Mouse (Mus musculus) neural tube, embryonic 12.5 days (tissue): ENCODE results near the gene Cdc42bpb. TPM values are rescaled to one million over a fixed set of nuclear protein-coding genes. Genes with fewer than 3 reads are reported as not detected.

Experiments used
- polyA plus RNA-seq: library from polyadenylated mRNA; unstranded; fragments of >200 nt; fragmentation: Nextera tagmentation; extraction: Ambion mirVana; gene quantifications from 2 replicates; pipeline ENCODE4 v1.2.1, GENCODE M21; 2016

Gene Cdc42bpb
- polyA plus RNA-seq, 1 experiment from 2014 or later, result 44.9 TPM

Other genes with a start within 250 kb of the Cdc42bpb start
- 20.3 and 22.8 TPM in 2 replicates for gene Traf3, start 211.3 kb downstream of the Cdc42bpb start, polyA plus RNA-seq
- gene 4930595D18Rik, start 193.2 kb downstream of the Cdc42bpb start, polyA plus RNA-seq, result not detected in 2 replicates
- gene Amn, start 106.6 kb downstream of the Cdc42bpb start, polyA plus RNA-seq, result 0.46 and 1.2 TPM in 2 replicates
- 0.42 and 0.51 TPM in 2 replicates for gene Lbhd2, start 29.1 kb upstream of the Cdc42bpb start, polyA plus RNA-seq
- gene Exoc3l4, start 39.3 kb upstream of the Cdc42bpb start, polyA plus RNA-seq, result 3.0 and 3.3 TPM in 2 replicates
- gene Tnfaip2, start 64.8 kb upstream of the Cdc42bpb start, polyA plus RNA-seq, result 1.9 and 3.3 TPM in 2 replicates
- gene Gm266, start 108.1 kb upstream of the Cdc42bpb start, polyA plus RNA-seq, result 2.5 and 4.1 TPM in 2 replicates
- 650 and 706 TPM in 2 replicates for gene Eif5, start 160.3 kb upstream of the Cdc42bpb start, polyA plus RNA-seq
- gene Mark3, start 196.8 kb upstream of the Cdc42bpb start, polyA plus RNA-seq, result 84.3 and 88.3 TPM in 2 replicates